Mouse (Mus musculus) intestine, embryonic 15.5 days (tissue): ENCODE results near the gene Cfap299. TPM values are rescaled to one million over a fixed set of nuclear protein-coding genes. Genes with fewer than 3 reads are reported as not detected.

Source experiments
- ATAC-seq: fragments of 200-750 bp; cut with Nextera tagmentation; 2 replicates; pipeline ENCODE4 v1.8.0; 2017; ENCODE audit warnings: moderate TSS enrichment, moderate library complexity
- H3K27ac ChIP-seq: fragments of 300-500 bp; sonication (generic); 2 replicates; pipeline ENCODE4 v1.5.1; 2015; ENCODE audit warnings: mild to moderate bottlenecking, inconsistent platforms
- H3K27me3 ChIP-seq: fragments of 300-500 bp; sonication (generic); replicated peaks from 2 replicates; pipeline ENCODE4 v1.6.1; 2015; ENCODE audit warnings: inconsistent platforms
- H3K36me3 ChIP-seq: fragments of 300-500 bp; sonication (generic); 2 replicates; pipeline ENCODE4 v1.6.1; 2015; ENCODE audit warnings: inconsistent platforms
- H3K4me1 ChIP-seq: fragments of 300-500 bp; sonication (generic); replicated peaks from 2 replicates; pipeline ENCODE4 v1.6.1; 2015; ENCODE audit warnings: inconsistent platforms
- H3K4me2 ChIP-seq: fragments of 300-500 bp; sonication (generic); replicated peaks from 2 replicates; pipeline ENCODE4 v1.6.1; 2015; ENCODE audit warnings: mild to moderate bottlenecking, inconsistent platforms
- H3K4me3 ChIP-seq: fragments of 300-500 bp; sonication (generic); replicated peaks from 2 replicates; pipeline ENCODE4 v1.5.1; 2015; ENCODE audit warnings: inconsistent platforms
- H3K9ac ChIP-seq: fragments of 300-500 bp; sonication (generic); 2 replicates; pipeline ENCODE4 v1.6.1; 2015; ENCODE audit warnings: inconsistent platforms
- H3K9me3 ChIP-seq: fragments of 300-500 bp; sonication (generic); 2 replicates; pipeline ENCODE4 v1.6.1; 2016; ENCODE audit warnings: inconsistent platforms
- WGBS: fragments of 180-500 bp; shearing (Covaris S2); methylation state at CpG from one replicate; pipeline ENCODE4 v1.1.7; 2015; 5-methylcytosine and 5-hydroxymethylcytosine counted together
- polyA plus RNA-seq: library from polyadenylated mRNA; unstranded; fragments of >200 nt; fragmentation: Nextera tagmentation; extraction: Ambion mirVana; gene quantifications from 2 replicates; pipeline ENCODE4 v1.2.1, GENCODE M21; 2015

Cfap299 gene
- polyA plus RNA-seq, 1 experiment from 2014 or later, result 0.46 TPM

- Histone ChIP-seq H3K27me3 (no peaks in the 10 kb centered on the region), H3K4me2 (no peak overlapping the region), H3K4me1 (0 out of 2 replicates have a peak, but pooled peaks cover 3% of the 10 kb centered on the region), H3K27ac (no peak overlapping the region), H3K9ac (no peak overlapping the region), H3K36me3 (no peaks in the 10 kb centered on the region), H3K9me3 (no peaks in the 10 kb centered on the region), H3K4me3 (no peak overlapping the region)
- 72% methylated on average over 2 of the region's 2 CpGs for WGBS
- ATAC-seq, result no peak
Observed at GRCm38 (mm10) chr5:98410060-98410459, 81.0 kb downstream of the Cfap299 start.

- WGBS, result 90% methylated on average over 9 of the region's 9 CpGs
- no peak overlapping the region for H3K27ac ChIP-seq
- H3K4me1 ChIP-seq, result no peaks in the 10 kb centered on the region
- H3K4me2 ChIP-seq, result no peak overlapping the region
- H3K4me3 ChIP-seq, result no peak overlapping the region
- ATAC-seq, result no peak
- H3K9me3 ChIP-seq, result no peaks in the 10 kb centered on the region
- no peak overlapping the region for H3K9ac ChIP-seq
- H3K27me3 ChIP-seq, result no peaks in the 10 kb centered on the region
- H3K36me3 ChIP-seq, result no peaks in the 10 kb centered on the region
Observed at GRCm38 (mm10) chr5:98416385-98417145, 87.5 kb downstream of the Cfap299 start.

- H3K27ac ChIP-seq, result no peak overlapping the region
- no peaks in the 10 kb centered on the region for H3K27me3 ChIP-seq
- no peak overlapping the region for H3K4me2 ChIP-seq
- H3K4me3 ChIP-seq, result no peak overlapping the region
- H3K9ac ChIP-seq, result no peak overlapping the region
- H3K4me1 ChIP-seq, result no peaks in the 10 kb centered on the region
- H3K36me3 ChIP-seq, result no peaks in the 10 kb centered on the region
- 78% methylated on average over 1 of the region's 1 CpGs for WGBS
- ATAC-seq, result no peak
- no peaks in the 10 kb centered on the region for H3K9me3 ChIP-seq
Observed at GRCm38 (mm10) chr5:98424965-98425364, 95.9 kb downstream of the Cfap299 start.

GRCm38 (mm10) chr5:98426112-98426511 lies 97.0 kb downstream of the Cfap299 start:
- Histone ChIP-seq H3K9me3 (no peaks in the 10 kb centered on the region), H3K4me3 (no peak overlapping the region), H3K9ac (no peak overlapping the region), H3K36me3 (no peaks in the 10 kb centered on the region), H3K27ac (no peak overlapping the region), H3K27me3 (no peaks in the 10 kb centered on the region), H3K4me1 (no peaks in the 10 kb centered on the region), H3K4me2 (no peak overlapping the region)
- no peak for ATAC-seq
- WGBS, result 77% methylated on average over 5 of the region's 5 CpGs

GRCm38 (mm10) chr5:98430060-98430459 lies 101.0 kb downstream of the Cfap299 start:
- Histone ChIP-seq H3K9me3 (no peaks in the 10 kb centered on the region), H3K9ac (no peak overlapping the region), H3K4me2 (no peak overlapping the region), H3K27me3 (no peaks in the 10 kb centered on the region), H3K36me3 (no peaks in the 10 kb centered on the region), H3K27ac (no peak overlapping the region), H3K4me3 (no peak overlapping the region), H3K4me1 (no peaks in the 10 kb centered on the region)
- 68% methylated on average over 7 of the region's 7 CpGs for WGBS
- ATAC-seq, result no peak

- H3K4me2 ChIP-seq, result no peak overlapping the region
- no peaks in the 10 kb centered on the region for H3K27me3 ChIP-seq
- WGBS, result 68% methylated on average over 3 of the region's 3 CpGs
- H3K4me1 ChIP-seq, result no peaks in the 10 kb centered on the region
- H3K27ac ChIP-seq, result no peak overlapping the region
- no peaks in the 10 kb centered on the region for H3K36me3 ChIP-seq
- no peak overlapping the region for H3K4me3 ChIP-seq
- H3K9me3 ChIP-seq, result no peaks in the 10 kb centered on the region
- ATAC-seq, result no peak
- H3K9ac ChIP-seq, result no peak overlapping the region
Observed at GRCm38 (mm10) chr5:98438686-98439085, 109.6 kb downstream of the Cfap299 start.

- H3K27me3 ChIP-seq, result no peaks in the 10 kb centered on the region
- no peak overlapping the region for H3K9ac ChIP-seq
- 72% methylated on average over 12 of the region's 12 CpGs for WGBS
- peak overlapping the region; percentile 17; the same call in 1 of the 2 replicates for H3K4me2 ChIP-seq
- H3K27ac ChIP-seq, result no peak overlapping the region
- H3K36me3 ChIP-seq, result no peaks in the 10 kb centered on the region
- ATAC-seq, result peak; percentile 93
- no peaks in the 10 kb centered on the region for H3K4me1 ChIP-seq
- no peak overlapping the region for H3K4me3 ChIP-seq
- H3K9me3 ChIP-seq, result no peaks in the 10 kb centered on the region
Observed at GRCm38 (mm10) chr5:98446771-98447462, 117.8 kb downstream of the Cfap299 start.

GRCm38 (mm10) chr5:98449873-98450272 lies 120.8 kb downstream of the Cfap299 start:
- H3K4me1 ChIP-seq, result no peaks in the 10 kb centered on the region
- WGBS, result 47% methylated on average over 2 of the region's 2 CpGs

GRCm38 (mm10) chr5:98466882-98467535 lies 137.9 kb downstream of the Cfap299 start:
- no peak overlapping the region for H3K4me2 ChIP-seq
- H3K4me3 ChIP-seq, result no peak overlapping the region
- no peak for ATAC-seq
- H3K9ac ChIP-seq, result no peak overlapping the region
- H3K27me3 ChIP-seq, result no peaks in the 10 kb centered on the region
- H3K4me1 ChIP-seq, result no peaks in the 10 kb centered on the region
- no peak overlapping the region for H3K27ac ChIP-seq
- 65% methylated on average over 4 of the region's 4 CpGs for WGBS
- no peaks in the 10 kb centered on the region for H3K36me3 ChIP-seq
- H3K9me3 ChIP-seq, result no peaks in the 10 kb centered on the region

More at GRCm38 (mm10) chr5:98449873-98450272, 120.8 kb downstream of the Cfap299 start:
- H3K4me3 ChIP-seq, result no peak overlapping the region
- ATAC-seq, result no peak
- no peaks in the 10 kb centered on the region for H3K36me3 ChIP-seq
- no peaks in the 10 kb centered on the region for H3K9me3 ChIP-seq
- no peak overlapping the region for H3K4me2 ChIP-seq
- no peak overlapping the region for H3K27ac ChIP-seq
- no peaks in the 10 kb centered on the region for H3K27me3 ChIP-seq
- no peak overlapping the region for H3K9ac ChIP-seq

GRCm38 (mm10) chr5:98470052-98470451 lies 140.9 kb downstream of the Cfap299 start:
- ATAC-seq, result no peak
- 72% methylated on average over 4 of the region's 4 CpGs for WGBS
- no peaks in the 10 kb centered on the region for H3K4me1 ChIP-seq

GRCm38 (mm10) chr5:98476539-98476938 lies 147.4 kb downstream of the Cfap299 start:
- H3K27me3 ChIP-seq, result no peaks in the 10 kb centered on the region
- no peak overlapping the region for H3K9ac ChIP-seq
- ATAC-seq, result no peak
- H3K27ac ChIP-seq, result no peak overlapping the region
- no peaks in the 10 kb centered on the region for H3K36me3 ChIP-seq
- WGBS, result 90% methylated on average over 3 of the region's 3 CpGs
- no peaks in the 10 kb centered on the region for H3K9me3 ChIP-seq
- H3K4me1 ChIP-seq, result no peaks in the 10 kb centered on the region
- no peak overlapping the region for H3K4me3 ChIP-seq
- no peak overlapping the region for H3K4me2 ChIP-seq

More at GRCm38 (mm10) chr5:98470052-98470451, 140.9 kb downstream of the Cfap299 start:
- H3K27me3 ChIP-seq, result no peaks in the 10 kb centered on the region
- H3K4me3 ChIP-seq, result no peak overlapping the region
- H3K36me3 ChIP-seq, result no peaks in the 10 kb centered on the region
- H3K9me3 ChIP-seq, result no peaks in the 10 kb centered on the region
- H3K9ac ChIP-seq, result no peak overlapping the region
- no peak overlapping the region for H3K27ac ChIP-seq
- H3K4me2 ChIP-seq, result no peak overlapping the region

GRCm38 (mm10) chr5:98477261-98477660 lies 148.2 kb downstream of the Cfap299 start:
- H3K4me3 ChIP-seq, result no peak overlapping the region
- H3K27me3 ChIP-seq, result no peaks in the 10 kb centered on the region
- H3K36me3 ChIP-seq, result no peaks in the 10 kb centered on the region
- H3K4me1 ChIP-seq, result no peaks in the 10 kb centered on the region
- no peaks in the 10 kb centered on the region for H3K9me3 ChIP-seq
- H3K27ac ChIP-seq, result no peak overlapping the region
- no peak overlapping the region for H3K4me2 ChIP-seq
- no peak overlapping the region for H3K9ac ChIP-seq
- no peak for ATAC-seq
- 51% methylated on average over 8 of the region's 8 CpGs for WGBS
